Mouse (Mus musculus): ENCODE results near the gene Cyfip2.

GRCm38 (mm10) chr11:46245926-46246325, 66.7 kb downstream of the Cyfip2 start:
- no peak for TF ChIP-seq CTCF (IDR thresholded peaks at IDR 0.05; ENCODE audit: control insufficient read depth, insufficient read depth, insufficient read length)
- TF ChIP-seq MAX (IDR thresholded peaks at IDR 0.05): peak; percentile 54
- no peak for TF ChIP-seq USF1 (IDR thresholded peaks at IDR 0.05; ENCODE audit: low read depth)
- peak; percentile 31 for TF ChIP-seq FOSL1 (IDR thresholded peaks at IDR 0.05; ENCODE audit: insufficient read depth, low read length, poor library complexity, severe bottlenecking)

Data from C2C12 (cell line).